Mouse (Mus musculus) embryonic fibroblast, embryonic 13.5 days (primary cell): Measurements from ENCODE around the gene Rab3il1. TPM values are rescaled to one million over a fixed set of nuclear protein-coding genes. Genes with fewer than 3 reads are reported as not detected.

Source experiments
- H3K27ac ChIP-seq: 2 replicates; pipeline ENCODE4 v1.5.1; 2012; ENCODE audit warnings: low read length, control low read depth, inconsistent platforms; ENCODE audit not compliant: insufficient read depth
- H3K4me1 ChIP-seq: 2 replicates; pipeline ENCODE4 v1.6.1; 2011; ENCODE audit warnings: low read length; ENCODE audit not compliant: control insufficient read depth, insufficient read depth
- H3K4me3 ChIP-seq: 2 replicates; pipeline ENCODE4 v1.5.1; 2011; ENCODE audit warnings: mild to moderate bottlenecking, control low read depth, low read length; ENCODE audit not compliant: insufficient read depth
- CTCF ChIP-seq: IDR thresholded peaks from 2 replicates; pipeline ENCODE4 v1.5.1; 2011; ENCODE audit warnings: mild to moderate bottlenecking, control low read depth, low read length, moderate library complexity, borderline replicate concordance; ENCODE audit not compliant: insufficient read depth
- POLR2A ChIP-seq: IDR thresholded peaks from 2 replicates; pipeline ENCODE4 v1.6.1; 2011; ENCODE audit warnings: low read depth, mild to moderate bottlenecking, control low read depth, low read length, moderate library complexity
- polyA plus RNA-seq: library from polyadenylated mRNA; stranded (reverse); fragments of >200 nt; gene quantifications from 2 replicates; pipeline ENCODE4 v1.2.4, GENCODE M21; 2011; ENCODE audit warnings: low read depth; ENCODE audit not compliant: missing spikeins, insufficient read length

The Rab3il1 gene
- polyA plus RNA-seq = 6.5 and 18.2 TPM in 2 replicates

GRCm38 (mm10) chr19:10001206-10001969 is at the start of gene Rab3il1, which contains the start of gene Best1:
Gene Rab3il1 (plus strand): TSS chr19:10001669.
Gene Best1 (minus strand): TSS chr19:10001633.
- Histone ChIP-seq H3K27ac (no peak within 1 kb of the TSS), H3K4me3 (no peak within 1 kb of the TSS), H3K4me1 (no peaks in the 10 kb centered on the region)
- TF ChIP-seq CTCF (no peak), POLR2A (no peak)

- H3K4me3 ChIP-seq = no peak overlapping the region
- H3K27ac ChIP-seq = no peak overlapping the region
- TF ChIP-seq CTCF (no peak), POLR2A (no peak)
- peaks cover 5% of the 10 kb centered on the region for H3K4me1 ChIP-seq
Measured at GRCm38 (mm10) chr19:9952390-9952789, 49.1 kb upstream of the Rab3il1 start.

- Histone ChIP-seq H3K27ac (no peak overlapping the region), H3K4me1 (peaks cover 5% of the 10 kb centered on the region; the same call in 1 of the 2 replicates), H3K4me3 (no peak overlapping the region)
- TF ChIP-seq CTCF (no peak), POLR2A (no peak)
Measured at GRCm38 (mm10) chr19:9952912-9953311, 48.6 kb upstream of the Rab3il1 start.

- Histone ChIP-seq H3K4me1 (peaks cover 5% of the 10 kb centered on the region; the same call in 1 of the 2 replicates), H3K27ac (peak overlapping the region; percentile 99), H3K4me3 (no peak overlapping the region)
- TF ChIP-seq CTCF = no peak
- TF ChIP-seq POLR2A = 0 out of 2 replicates have a peak, but pooled peaks have one; percentile 41
Measured at GRCm38 (mm10) chr19:9954055-9954810, 47.2 kb upstream of the Rab3il1 start.

GRCm38 (mm10) chr19:9954811-9955202 is 46.7 kb upstream of the Rab3il1 start:
- Histone ChIP-seq H3K27ac (peak overlapping the region; percentile 99), H3K4me1 (peaks cover 5% of the 10 kb centered on the region; the same call in 1 of the 2 replicates), H3K4me3 (no peak overlapping the region)
- TF ChIP-seq POLR2A (no peak), CTCF (no peak)

GRCm38 (mm10) chr19:9955438-9955837 is 46.0 kb upstream of the Rab3il1 start:
- Histone ChIP-seq H3K27ac (peak overlapping the region; percentile 99), H3K4me3 (no peak overlapping the region)

GRCm38 (mm10) chr19:9956624-9957388 is 44.7 kb upstream of the Rab3il1 start:
- Histone ChIP-seq H3K27ac (no peak overlapping the region), H3K4me1 (peaks cover 5% of the 10 kb centered on the region; the same call in 1 of the 2 replicates), H3K4me3 (no peak overlapping the region)
- TF ChIP-seq CTCF = no peak
- no peak for TF ChIP-seq POLR2A

More at GRCm38 (mm10) chr19:9955438-9955837, 46.0 kb upstream of the Rab3il1 start:
- H3K4me1 ChIP-seq = peaks cover 5% of the 10 kb centered on the region; the same call in 1 of the 2 replicates
- no peak for TF ChIP-seq POLR2A
- TF ChIP-seq CTCF = no peak

GRCm38 (mm10) chr19:9957965-9958364 is 43.5 kb upstream of the Rab3il1 start:
- H3K27ac ChIP-seq = no peak overlapping the region
- H3K4me3 ChIP-seq = no peak overlapping the region
- peaks cover 5% of the 10 kb centered on the region; the same call in 1 of the 2 replicates for H3K4me1 ChIP-seq
- no peak for TF ChIP-seq POLR2A
- no peak for TF ChIP-seq CTCF

GRCm38 (mm10) chr19:9960769-9961168 is 40.7 kb upstream of the Rab3il1 start:
- H3K4me1 ChIP-seq = no peaks in the 10 kb centered on the region
- TF ChIP-seq POLR2A = no peak
- no peak for TF ChIP-seq CTCF
- H3K4me3 ChIP-seq = no peak overlapping the region
- H3K27ac ChIP-seq = no peak overlapping the region
